Mouse (Mus musculus): ENCODE measurements at regions not wholly inside any gene's neighbourhood (a gene's known extent, or its start where the extent isn't known, plus 50 kb on each side); places are given as distances from the start of the nearest gene placed in this dataset.
"Not testable (repeated sequence)": the region's sequence is repeated elsewhere in the genome, so short reads cannot be mapped to it uniquely, and the experiment has no call there.

DNA sequence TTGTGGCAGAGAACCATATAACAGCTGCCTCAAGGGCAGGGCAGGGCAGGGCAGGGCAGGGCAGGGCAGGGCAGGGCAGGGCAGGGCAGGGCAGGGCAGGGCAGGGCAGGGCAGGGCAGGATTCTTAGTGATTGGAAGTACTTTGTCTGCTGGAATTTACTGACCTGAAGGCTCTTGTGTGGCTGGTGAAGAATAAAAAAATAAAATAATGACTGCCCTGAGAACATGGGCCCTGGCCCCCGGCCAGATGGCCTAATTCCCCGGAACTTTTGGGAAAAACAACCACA, 169.3 kb downstream of the Qk start:
- not testable (repeated sequence) for TF ChIP-seq CTCF (IDR thresholded peaks at IDR 0.05; ENCODE audit: insufficient read depth, low read length); POLR2A (IDR thresholded peaks at IDR 0.05; ENCODE audit: borderline replicate concordance, extremely low read depth, low read depth, low read length)

Data from lung, adult 2 months (tissue).